Mouse (Mus musculus) midbrain, embryonic 16.5 days (tissue): ENCODE measurements around the gene Grm8. TPM values are rescaled to one million over a fixed set of nuclear protein-coding genes. Genes with fewer than 3 reads are reported as not detected.

Experiments
- ATAC-seq: fragments of 200-750 bp; cut with Nextera tagmentation; 2 replicates; pipeline ENCODE4 v1.8.0; 2017; ENCODE audit warnings: moderate TSS enrichment
- H3K27ac ChIP-seq: fragments of 300-500 bp; sonication (generic); 2 replicates; pipeline ENCODE4 v1.5.1; 2014; ENCODE audit warnings: mild to moderate bottlenecking, low read length, mixed read lengths
- H3K27me3 ChIP-seq: fragments of 300-500 bp; sonication (generic); 2 replicates; pipeline ENCODE4 v1.6.1; 2014; ENCODE audit warnings: low read depth, low read length, mixed read lengths; ENCODE audit not compliant: control insufficient read depth, insufficient read depth
- H3K36me3 ChIP-seq: fragments of 300-500 bp; sonication (generic); 2 replicates; pipeline ENCODE4 v1.6.1; 2014; ENCODE audit warnings: mild to moderate bottlenecking, low read length, moderate library complexity, mixed read lengths; ENCODE audit not compliant: control insufficient read depth, insufficient read depth
- H3K4me1 ChIP-seq: fragments of 300-500 bp; sonication (generic); 2 replicates; pipeline ENCODE4 v1.6.1; 2014; ENCODE audit warnings: mild to moderate bottlenecking, low read length, mixed read lengths; ENCODE audit not compliant: control insufficient read depth, insufficient read depth
- H3K4me2 ChIP-seq: fragments of 300-500 bp; sonication (generic); 2 replicates; pipeline ENCODE4 v1.6.1; 2014; ENCODE audit warnings: mild to moderate bottlenecking, low read length, mixed read lengths
- H3K4me3 ChIP-seq: fragments of 300-500 bp; sonication (generic); 2 replicates; pipeline ENCODE4 v1.5.1; 2014; ENCODE audit warnings: low read depth, mild to moderate bottlenecking, low read length, moderate library complexity, mixed read lengths
- H3K9ac ChIP-seq: fragments of 300-500 bp; sonication (generic); 2 replicates; pipeline ENCODE4 v1.6.1; 2014; ENCODE audit warnings: low read depth, low read length, mixed read lengths
- H3K9me3 ChIP-seq: fragments of 300-500 bp; sonication (generic); replicated peaks from 2 replicates; pipeline ENCODE4 v1.6.1; 2014; ENCODE audit warnings: mild to moderate bottlenecking, low read length, mixed read lengths; ENCODE audit not compliant: control insufficient read depth, poor library complexity, severe bottlenecking
- WGBS: fragments of 180-500 bp; shearing (Covaris S2); extraction: QIAGEN DNeasy Blood & Tissue Kit; methylation state at CpG from one replicate; pipeline ENCODE4 v1.1.7; 2014; 5-methylcytosine and 5-hydroxymethylcytosine counted together
- microRNA counts: library from miRNA; unstranded; fragments of <30 nt; microRNA quantifications from one replicate; lab custom pipeline; 2016
- microRNA-seq: library from miRNA; unstranded; fragments of <30 nt; microRNA quantifications from one replicate; pipeline ENCODE4, GENCODE M21; 2017
- polyA plus RNA-seq: library from polyadenylated mRNA; unstranded; fragments of >200 nt; fragmentation: Nextera tagmentation; extraction: Ambion mirVana; gene quantifications from 2 replicates; pipeline ENCODE4 v1.2.1, GENCODE M21; 2015

Grm8 gene
- polyA plus RNA-seq, 1 experiment from 2014 or later: 19.2 TPM

- H3K9ac ChIP-seq: no peak overlapping the region
- ATAC-seq: no peak
- no peaks in the 10 kb centered on the region for H3K9me3 ChIP-seq
- no peaks in the 10 kb centered on the region for H3K4me1 ChIP-seq
- H3K4me2 ChIP-seq: no peak overlapping the region
- H3K4me3 ChIP-seq: no peak overlapping the region
- H3K27me3 ChIP-seq: no peaks in the 10 kb centered on the region
- H3K36me3 ChIP-seq: no peaks in the 10 kb centered on the region
- no peak overlapping the region for H3K27ac ChIP-seq
Observed at GRCm38 (mm10) chr6:27240416-27240815, 894.6 kb downstream of the Grm8 start.

GRCm38 (mm10) chr6:27239968-27240367 lies 895.0 kb downstream of the Grm8 start:
- H3K4me1 ChIP-seq: no peaks in the 10 kb centered on the region
- H3K27ac ChIP-seq: no peak overlapping the region
- no peak overlapping the region for H3K4me2 ChIP-seq
- H3K9ac ChIP-seq: no peak overlapping the region
- H3K27me3 ChIP-seq: no peaks in the 10 kb centered on the region
- WGBS: 69% methylated on average over 2 of the region's 2 CpGs
- H3K4me3 ChIP-seq: no peak overlapping the region
- no peaks in the 10 kb centered on the region for H3K9me3 ChIP-seq
- no peak for ATAC-seq
- H3K36me3 ChIP-seq: no peaks in the 10 kb centered on the region

MicroRNAs encoded within 50 kb of the gene (microRNA counts, 519-probe panel; counts per million panel counts)
- 3,032 counts per million, percentile 88 among the panel's probes with 10 or more counts for microRNA mmu-miR-592 (lab: Ali Mortazavi, UCI)

Small RNAs within 50 kb of the gene (microRNA-seq; reads per million reads assigned to microRNA genes)
- gene Mir592: 260 reads per million, percentile 65 among the genes with 10 or more reads in this experiment
